Mouse (Mus musculus): ENCODE measurements around the gene Map4k2.

Map4k2 gene

GRCm38 (mm10) chr19:6340524-6341452 lies at the start of gene Map4k2:
Map4k2 (plus strand) TSS chr19:6341135.
- no peaks in the 10 kb centered on the region for H3K27me3 ChIP-seq (ENCODE audit: control insufficient read depth, insufficient read depth, low read length, poor library complexity, severe bottlenecking)
- H3K36me3 ChIP-seq (ENCODE audit: control insufficient read depth, insufficient read depth, low read length, poor library complexity, severe bottlenecking): peaks cover 9% of the 10 kb centered on the region
- DNase-seq (ENCODE audit: low read depth, low spot score): peak; percentile 92

GRCm38 (mm10) chr19:6292262-6292661 lies 48.7 kb upstream of the Map4k2 start:
- DNase-seq (ENCODE audit: low read depth, low spot score): no peak
- H3K36me3 ChIP-seq (ENCODE audit: control insufficient read depth, insufficient read depth, low read length, poor library complexity, severe bottlenecking): peaks cover 9% of the 10 kb centered on the region
- H3K27me3 ChIP-seq (ENCODE audit: control insufficient read depth, insufficient read depth, low read length, poor library complexity, severe bottlenecking): no peaks in the 10 kb centered on the region

- no peak for DNase-seq (ENCODE audit: low read depth, low spot score)
- Histone ChIP-seq H3K27me3 (ENCODE audit: control insufficient read depth, insufficient read depth, low read length, poor library complexity, severe bottlenecking) (no peaks in the 10 kb centered on the region), H3K36me3 (ENCODE audit: control insufficient read depth, insufficient read depth, low read length, poor library complexity, severe bottlenecking) (peaks cover 15% of the 10 kb centered on the region)
Observed at GRCm38 (mm10) chr19:6294301-6294700, 46.6 kb upstream of the Map4k2 start.

- H3K36me3 ChIP-seq (ENCODE audit: control insufficient read depth, insufficient read depth, low read length, poor library complexity, severe bottlenecking): peaks cover 15% of the 10 kb centered on the region
- no peaks in the 10 kb centered on the region for H3K27me3 ChIP-seq (ENCODE audit: control insufficient read depth, insufficient read depth, low read length, poor library complexity, severe bottlenecking)
- no peak for DNase-seq (ENCODE audit: low read depth, low spot score)
Observed at GRCm38 (mm10) chr19:6296551-6297210, 44.3 kb upstream of the Map4k2 start.

GRCm38 (mm10) chr19:6297641-6298040 lies 43.3 kb upstream of the Map4k2 start:
- H3K36me3 ChIP-seq (ENCODE audit: control insufficient read depth, insufficient read depth, low read length, poor library complexity, severe bottlenecking): peaks cover 15% of the 10 kb centered on the region
- no peaks in the 10 kb centered on the region for H3K27me3 ChIP-seq (ENCODE audit: control insufficient read depth, insufficient read depth, low read length, poor library complexity, severe bottlenecking)
- peak; percentile 42 for DNase-seq (ENCODE audit: low read depth, low spot score)

GRCm38 (mm10) chr19:6299003-6299402 lies 41.9 kb upstream of the Map4k2 start:
- H3K36me3 ChIP-seq (ENCODE audit: control insufficient read depth, insufficient read depth, low read length, poor library complexity, severe bottlenecking): peaks cover 15% of the 10 kb centered on the region
- no peak for DNase-seq (ENCODE audit: low read depth, low spot score)
- H3K27me3 ChIP-seq (ENCODE audit: control insufficient read depth, insufficient read depth, low read length, poor library complexity, severe bottlenecking): no peaks in the 10 kb centered on the region

- Histone ChIP-seq H3K27me3 (ENCODE audit: control insufficient read depth, insufficient read depth, low read length, poor library complexity, severe bottlenecking) (no peaks in the 10 kb centered on the region), H3K36me3 (ENCODE audit: control insufficient read depth, insufficient read depth, low read length, poor library complexity, severe bottlenecking) (peaks cover 15% of the 10 kb centered on the region)
- peak; percentile 42 for DNase-seq (ENCODE audit: low read depth, low spot score)
Observed at GRCm38 (mm10) chr19:6299450-6300267, 41.3 kb upstream of the Map4k2 start.

- no peak for DNase-seq (ENCODE audit: low read depth, low spot score)
- Histone ChIP-seq H3K27me3 (ENCODE audit: control insufficient read depth, insufficient read depth, low read length, poor library complexity, severe bottlenecking) (no peaks in the 10 kb centered on the region), H3K36me3 (ENCODE audit: control insufficient read depth, insufficient read depth, low read length, poor library complexity, severe bottlenecking) (peaks cover 8% of the 10 kb centered on the region)
Observed at GRCm38 (mm10) chr19:6300402-6300841, 40.5 kb upstream of the Map4k2 start.

GRCm38 (mm10) chr19:6302114-6302513 lies 38.8 kb upstream of the Map4k2 start:
- Histone ChIP-seq H3K36me3 (ENCODE audit: control insufficient read depth, insufficient read depth, low read length, poor library complexity, severe bottlenecking) (peaks cover 6% of the 10 kb centered on the region), H3K27me3 (ENCODE audit: control insufficient read depth, insufficient read depth, low read length, poor library complexity, severe bottlenecking) (no peaks in the 10 kb centered on the region)
- DNase-seq (ENCODE audit: low read depth, low spot score): no peak

- no peak for DNase-seq (ENCODE audit: low read depth, low spot score)
- Histone ChIP-seq H3K27me3 (ENCODE audit: control insufficient read depth, insufficient read depth, low read length, poor library complexity, severe bottlenecking) (no peaks in the 10 kb centered on the region), H3K36me3 (ENCODE audit: control insufficient read depth, insufficient read depth, low read length, poor library complexity, severe bottlenecking) (peaks cover 6% of the 10 kb centered on the region)
Observed at GRCm38 (mm10) chr19:6302522-6302921, 38.4 kb upstream of the Map4k2 start.

- DNase-seq (ENCODE audit: low read depth, low spot score): no peak
- H3K36me3 ChIP-seq (ENCODE audit: control insufficient read depth, insufficient read depth, low read length, poor library complexity, severe bottlenecking): peaks cover under 1% of the 10 kb centered on the region
- H3K27me3 ChIP-seq (ENCODE audit: control insufficient read depth, insufficient read depth, low read length, poor library complexity, severe bottlenecking): no peaks in the 10 kb centered on the region
Observed at GRCm38 (mm10) chr19:6303831-6304230, 37.1 kb upstream of the Map4k2 start.

GRCm38 (mm10) chr19:6304787-6305516 lies 36.0 kb upstream of the Map4k2 start:
- Histone ChIP-seq H3K27me3 (ENCODE audit: control insufficient read depth, insufficient read depth, low read length, poor library complexity, severe bottlenecking) (no peaks in the 10 kb centered on the region), H3K36me3 (ENCODE audit: control insufficient read depth, insufficient read depth, low read length, poor library complexity, severe bottlenecking) (no peaks in the 10 kb centered on the region; the same call in 1 of the 2 replicates)
- peak; percentile 94 for DNase-seq (ENCODE audit: low read depth, low spot score)

- H3K36me3 ChIP-seq (ENCODE audit: control insufficient read depth, insufficient read depth, low read length, poor library complexity, severe bottlenecking): no peaks in the 10 kb centered on the region; the same call in 1 of the 2 replicates
- no peak for DNase-seq (ENCODE audit: low read depth, low spot score)
- no peaks in the 10 kb centered on the region for H3K27me3 ChIP-seq (ENCODE audit: control insufficient read depth, insufficient read depth, low read length, poor library complexity, severe bottlenecking)
Observed at GRCm38 (mm10) chr19:6305517-6306115, 35.3 kb upstream of the Map4k2 start.

- DNase-seq (ENCODE audit: low read depth, low spot score): peak; percentile 88
- Histone ChIP-seq H3K27me3 (ENCODE audit: control insufficient read depth, insufficient read depth, low read length, poor library complexity, severe bottlenecking) (no peaks in the 10 kb centered on the region), H3K36me3 (ENCODE audit: control insufficient read depth, insufficient read depth, low read length, poor library complexity, severe bottlenecking) (no peaks in the 10 kb centered on the region)
Observed at GRCm38 (mm10) chr19:6306137-6306551, 34.8 kb upstream of the Map4k2 start, which contains the start of gene Cdc42bpg. Cdc42bpg (plus strand) TSS chr19:6306456.

All from splenic B cell, adult 2 months (primary cell).